Mouse (Mus musculus) urinary bladder, adult 2 months (tissue): ENCODE results near the gene Idh3a. TPM values are rescaled to one million over a fixed set of nuclear protein-coding genes. Genes with fewer than 3 reads are reported as not detected.
"Not testable (repeated sequence)": the region's sequence is repeated elsewhere in the genome, so short reads cannot be mapped to it uniquely, and the experiment has no call there.

Source experiments
- DNase-seq: peaks from one replicate; pipeline ENCODE4 v3.0.0; 2022; ENCODE audit warnings: low spot score
- polyA plus RNA-seq: library from polyadenylated mRNA; depleted of rRNA; stranded (reverse); fragments of >200 nt; gene quantifications from 2 replicates; pipeline ENCODE4 v1.2.3, GENCODE M21; 2012; rRNA removed

The Idh3a gene
- polyA plus RNA-seq = 61.3 and 66.5 TPM in 2 replicates

DNA sequence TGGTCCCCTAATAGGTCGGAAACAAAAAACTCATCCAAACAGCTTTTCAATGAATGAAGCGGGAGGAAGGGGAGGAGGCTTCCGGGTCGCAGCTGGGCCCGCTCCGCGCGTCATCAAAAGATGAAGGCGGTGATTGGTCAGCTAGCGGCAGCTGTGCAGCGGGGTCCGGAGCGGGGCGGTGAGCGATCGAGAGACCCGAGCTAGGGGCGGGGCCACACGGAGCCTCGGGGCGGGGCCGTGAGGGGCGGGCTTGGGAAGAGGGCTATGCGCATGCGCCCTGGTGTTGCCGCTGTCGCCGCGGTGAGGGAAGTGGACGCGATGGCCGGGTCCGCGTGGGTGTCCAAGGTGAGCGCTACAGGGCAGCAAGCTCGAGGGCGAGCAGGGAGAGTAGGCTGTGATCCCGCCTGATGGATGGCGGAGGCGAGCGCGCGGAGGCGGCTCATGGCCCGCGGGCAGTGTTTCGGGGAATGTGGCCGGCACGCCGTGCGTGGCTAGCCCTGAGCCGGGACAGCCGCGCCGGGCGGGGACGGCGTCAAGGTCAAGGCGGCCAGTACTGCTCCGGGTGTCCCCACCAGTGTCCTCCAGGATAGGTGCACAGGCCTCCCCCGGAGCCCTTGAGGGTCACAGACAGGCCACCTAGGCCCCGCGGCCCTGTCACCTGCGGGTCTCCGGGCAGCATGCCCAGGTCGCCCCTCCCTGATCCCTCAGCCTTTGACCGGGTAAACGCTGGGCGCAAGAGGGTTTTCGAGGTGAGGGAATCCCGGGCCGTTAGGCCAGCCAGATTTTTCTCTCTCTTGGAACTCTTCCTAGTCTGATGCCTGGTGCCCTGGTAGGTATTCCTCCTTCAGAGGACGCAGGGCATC is at the start of gene Idh3a:
Idh3a (plus strand) TSS at position 136 of the 863 bp plus-strand sequence.
- DNase-seq = peak; percentile 95

DNA sequence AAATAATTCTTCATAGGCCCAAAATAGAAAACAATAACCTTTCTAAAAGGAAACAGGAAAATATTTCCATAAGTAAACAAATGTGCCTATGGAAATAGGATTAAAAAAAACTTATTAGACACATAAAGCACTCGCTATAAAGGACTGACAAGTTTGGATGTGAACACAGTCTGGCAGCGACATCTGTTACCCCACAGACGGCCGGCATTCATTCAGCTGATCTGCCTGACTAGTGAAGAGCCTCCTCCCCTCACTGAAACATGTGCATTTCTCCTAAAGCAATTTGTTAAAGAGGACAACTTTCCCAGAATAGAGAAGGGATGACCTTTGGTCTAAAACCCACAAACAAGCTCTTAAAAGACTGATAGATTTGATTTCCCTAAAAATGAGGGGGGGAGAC is 49.1 kb upstream of the Idh3a start:
- DNase-seq = no peak

DNA sequence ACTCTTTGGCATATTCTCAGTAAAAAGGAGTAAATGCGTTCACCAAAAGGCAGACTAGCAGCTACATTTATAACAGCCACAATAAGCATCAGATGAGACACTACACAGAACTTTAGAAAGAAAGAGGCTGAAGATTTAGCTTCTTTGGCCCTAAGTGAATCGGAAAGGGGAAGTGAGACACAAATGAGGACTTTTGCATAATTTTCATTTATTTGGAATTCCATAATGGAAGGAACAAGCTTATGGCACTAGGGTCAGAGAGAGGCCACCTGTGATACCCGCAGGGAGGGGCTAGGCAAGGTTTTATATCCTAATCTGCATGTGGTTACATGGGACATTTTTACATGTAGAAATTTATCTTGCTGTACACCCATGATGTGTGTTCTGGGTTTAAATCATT is 48.7 kb upstream of the Idh3a start:
- no peak for DNase-seq

DNA sequence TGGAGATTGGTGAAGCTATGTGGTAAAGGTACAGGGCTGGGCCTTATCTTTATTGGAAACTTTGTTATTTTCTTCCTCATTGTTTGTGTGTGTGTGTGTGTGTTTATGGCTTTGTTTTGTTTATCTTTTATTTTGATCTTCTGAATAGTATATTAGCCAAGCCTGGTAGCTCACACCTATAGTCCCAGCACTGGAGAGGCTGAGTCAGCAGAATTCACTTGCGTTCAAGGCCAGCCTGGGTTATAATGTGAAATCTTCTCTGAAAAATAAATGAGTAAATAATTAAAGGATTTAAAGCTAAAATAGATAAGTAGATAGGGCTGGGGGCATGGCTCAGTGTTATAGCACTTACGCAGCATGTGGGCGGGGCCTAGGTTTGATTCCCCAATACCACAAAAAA is 47.9 kb upstream of the Idh3a start:
- DNase-seq = no peak

DNA sequence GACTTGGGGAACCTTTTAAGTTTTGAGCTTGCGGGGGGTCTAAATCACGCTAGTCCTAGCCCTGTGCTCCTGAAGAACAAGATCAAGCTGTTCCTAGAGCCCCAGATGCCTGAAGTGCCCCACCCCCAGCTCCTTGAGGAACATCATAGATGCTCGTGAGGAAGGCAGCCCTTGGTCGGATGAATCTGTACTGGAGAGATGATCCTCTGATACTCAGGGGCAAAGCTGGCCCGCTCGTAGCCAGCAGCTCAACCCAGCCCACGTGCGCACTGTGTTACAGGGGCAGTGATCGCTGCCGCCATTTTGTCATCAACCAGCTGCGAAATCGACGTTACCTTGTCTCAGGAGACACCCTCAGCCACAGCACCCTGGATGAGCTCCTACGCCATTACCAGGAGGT is 47.5 kb upstream of the Idh3a start, which contains the start of gene Sh2d7:
Sh2d7 (plus strand) TSS at position 301 of the 400 bp plus-strand sequence.
- no peak for DNase-seq

DNA sequence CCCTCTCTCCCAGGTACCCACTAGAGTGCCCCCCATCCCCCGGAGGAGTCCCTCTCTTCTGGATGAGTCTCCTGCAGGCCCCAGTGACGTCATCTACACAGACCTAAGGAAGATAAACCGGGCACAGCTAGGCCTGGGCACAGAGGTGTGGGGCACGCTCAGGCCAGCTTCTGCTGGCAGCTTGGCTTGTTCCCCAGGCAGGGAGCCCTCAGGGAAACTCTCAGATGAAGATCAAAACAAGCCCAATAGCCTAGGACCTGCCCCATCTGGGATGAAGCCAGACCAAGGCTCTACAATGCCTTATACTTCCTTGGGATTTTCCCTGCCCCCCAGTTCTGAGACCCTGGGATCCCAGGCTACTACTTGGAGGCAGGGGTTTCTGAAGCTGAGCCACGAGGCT is 45.3 kb upstream of the Idh3a start:
- DNase-seq = no peak

DNA sequence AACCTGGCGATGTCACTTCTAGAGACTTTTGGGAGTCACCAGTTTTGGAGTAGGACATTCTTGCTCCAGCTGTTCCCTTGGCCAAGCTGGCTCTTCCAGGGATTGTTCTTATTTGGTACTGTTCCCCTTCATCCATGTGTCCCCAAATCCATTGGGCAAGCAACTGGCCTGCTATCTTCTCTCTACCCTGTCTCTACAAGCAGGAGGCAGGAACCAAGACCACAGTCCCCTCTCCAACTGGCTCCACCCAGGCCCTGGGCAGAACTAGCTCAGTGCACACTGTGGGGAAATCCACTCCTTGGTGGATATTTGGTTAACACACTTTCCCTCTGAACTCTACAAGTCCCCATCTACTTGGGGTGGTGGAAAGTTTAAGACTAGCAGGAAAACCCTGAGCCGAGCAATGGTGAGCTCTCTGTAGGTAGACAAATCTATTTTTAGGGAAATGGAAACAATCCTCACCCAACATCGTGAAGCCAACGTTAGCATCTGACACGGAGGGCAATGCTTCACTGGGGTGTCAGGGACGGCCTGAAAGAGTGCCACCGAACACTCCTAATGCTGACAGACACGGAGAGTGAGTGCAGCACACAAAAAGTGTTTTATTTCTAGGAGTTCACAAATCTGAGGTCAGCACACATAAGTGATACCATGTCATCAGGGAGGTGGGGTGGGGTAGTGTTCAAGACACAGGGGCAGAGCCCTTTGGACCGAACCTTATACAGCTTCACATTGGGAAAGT is 41.8 kb upstream of the Idh3a start:
- no peak for DNase-seq

DNA sequence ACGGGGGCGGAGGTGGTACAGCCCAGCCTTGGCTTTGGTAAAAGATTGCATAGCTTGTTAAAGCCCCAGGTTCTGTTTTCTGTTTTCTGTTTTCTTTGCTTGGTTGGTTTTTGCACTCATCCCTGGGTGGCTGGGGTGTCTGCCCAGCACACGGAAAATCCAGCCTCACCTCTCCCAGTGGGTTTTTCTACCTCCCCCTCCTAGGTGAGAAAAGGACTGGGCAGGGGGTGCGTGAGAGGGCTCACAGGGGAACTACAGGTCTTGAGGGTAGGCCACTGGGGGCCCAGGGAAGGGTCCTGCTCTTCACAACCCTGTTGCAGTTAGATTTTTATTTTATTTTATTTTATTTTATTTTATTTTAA is 41.2 kb upstream of the Idh3a start:
- DNase-seq = no peak

DNA sequence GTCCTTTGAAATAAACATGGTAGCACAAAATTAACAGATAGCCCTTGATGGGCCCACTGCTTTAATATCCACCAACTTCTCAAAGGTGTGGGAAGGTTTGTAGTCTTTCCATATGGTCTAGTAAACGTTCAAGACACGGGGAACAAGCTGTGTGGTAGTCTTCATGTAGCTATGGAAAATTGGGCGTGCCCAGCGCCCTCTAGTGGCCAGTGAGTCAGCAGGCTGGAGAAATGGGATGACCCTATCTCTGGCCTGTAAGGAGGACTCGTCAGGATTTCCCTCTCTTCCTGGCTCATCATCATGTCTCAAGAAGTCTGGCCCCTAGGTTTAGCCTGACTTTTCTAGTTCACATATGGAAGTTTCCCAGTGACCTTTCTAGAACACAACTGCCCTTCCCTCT is 38.6 kb upstream of the Idh3a start:
- no peak for DNase-seq

DNA sequence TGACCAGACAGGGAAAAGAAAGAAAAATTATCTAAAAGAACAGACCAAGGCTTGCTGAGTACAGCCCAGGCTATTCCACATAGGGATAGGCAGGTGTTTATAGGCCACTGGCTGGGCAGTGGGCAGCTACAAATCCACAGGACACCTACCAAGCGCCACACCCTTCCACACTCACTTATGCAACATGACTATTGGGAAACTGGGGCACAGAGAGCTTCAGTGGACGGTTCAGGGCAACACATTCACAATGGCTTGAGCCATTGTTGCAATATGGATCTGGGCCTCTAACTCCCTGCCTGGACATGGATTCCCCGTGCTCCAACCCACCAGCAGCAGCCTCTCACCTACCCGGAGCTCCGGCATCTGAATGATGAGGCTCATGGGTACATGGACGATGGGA is 36.7 kb upstream of the Idh3a start:
- DNase-seq = no peak

DNA sequence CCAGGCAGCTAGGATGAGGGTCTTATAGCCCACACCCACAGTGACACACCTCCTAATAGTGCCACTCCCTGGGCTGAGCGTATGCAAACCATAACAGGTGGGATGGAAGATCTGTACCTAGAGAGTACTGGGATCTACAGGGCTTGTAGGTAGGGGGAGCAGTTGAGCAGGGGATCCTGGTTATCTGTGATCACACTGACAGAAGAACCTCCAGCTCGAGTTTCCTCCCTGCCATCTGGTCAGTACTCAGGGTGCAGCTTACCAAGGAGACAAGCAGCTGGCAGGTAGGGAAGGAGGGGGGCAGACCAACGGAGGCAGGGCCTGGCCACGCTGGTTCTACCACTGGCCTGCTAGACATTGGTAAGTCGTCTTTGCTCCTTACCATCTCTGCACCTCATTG is 33.7 kb upstream of the Idh3a start:
- no peak for DNase-seq

DNA sequence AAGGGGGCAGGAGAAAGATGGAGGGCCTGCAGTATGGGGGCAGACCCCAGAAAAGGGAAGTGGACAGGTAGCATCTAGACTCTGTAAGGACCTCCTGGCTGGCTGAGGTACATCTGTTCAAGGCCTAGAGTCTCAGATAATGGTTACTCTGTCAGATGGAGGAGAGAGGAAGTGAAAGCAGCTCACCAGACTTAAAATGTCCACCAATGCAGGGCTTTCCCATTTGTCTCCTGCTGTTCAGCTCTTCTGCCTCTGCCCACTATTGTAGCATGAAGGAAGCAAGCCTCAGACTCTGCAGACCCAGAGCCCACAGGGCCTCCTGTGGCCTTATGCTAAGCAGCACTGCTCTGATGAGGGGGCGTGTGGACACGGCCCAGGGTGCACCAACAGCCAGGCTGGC is 31.1 kb upstream of the Idh3a start:
- no peak for DNase-seq

DNA sequence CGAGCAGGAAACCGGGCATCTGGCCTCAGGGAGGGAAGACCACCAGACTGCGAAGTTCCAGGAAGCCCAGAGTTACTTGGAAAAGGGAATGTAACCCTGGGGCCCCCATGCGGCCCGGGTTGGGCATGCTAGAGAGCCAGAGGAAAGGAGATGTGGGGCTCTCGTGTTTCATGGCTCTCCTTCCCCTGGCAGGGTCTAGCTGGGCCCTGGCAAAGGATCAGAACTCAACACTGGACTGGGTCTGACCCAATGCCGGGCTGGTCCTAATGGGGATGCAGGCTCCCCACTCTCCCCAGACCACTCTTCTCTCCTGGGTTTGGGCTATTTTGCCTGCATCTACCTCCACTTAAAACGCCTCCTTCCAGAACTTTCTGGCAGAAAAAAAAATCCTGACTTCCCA is 27.4 kb upstream of the Idh3a start:
- DNase-seq = no peak

DNA sequence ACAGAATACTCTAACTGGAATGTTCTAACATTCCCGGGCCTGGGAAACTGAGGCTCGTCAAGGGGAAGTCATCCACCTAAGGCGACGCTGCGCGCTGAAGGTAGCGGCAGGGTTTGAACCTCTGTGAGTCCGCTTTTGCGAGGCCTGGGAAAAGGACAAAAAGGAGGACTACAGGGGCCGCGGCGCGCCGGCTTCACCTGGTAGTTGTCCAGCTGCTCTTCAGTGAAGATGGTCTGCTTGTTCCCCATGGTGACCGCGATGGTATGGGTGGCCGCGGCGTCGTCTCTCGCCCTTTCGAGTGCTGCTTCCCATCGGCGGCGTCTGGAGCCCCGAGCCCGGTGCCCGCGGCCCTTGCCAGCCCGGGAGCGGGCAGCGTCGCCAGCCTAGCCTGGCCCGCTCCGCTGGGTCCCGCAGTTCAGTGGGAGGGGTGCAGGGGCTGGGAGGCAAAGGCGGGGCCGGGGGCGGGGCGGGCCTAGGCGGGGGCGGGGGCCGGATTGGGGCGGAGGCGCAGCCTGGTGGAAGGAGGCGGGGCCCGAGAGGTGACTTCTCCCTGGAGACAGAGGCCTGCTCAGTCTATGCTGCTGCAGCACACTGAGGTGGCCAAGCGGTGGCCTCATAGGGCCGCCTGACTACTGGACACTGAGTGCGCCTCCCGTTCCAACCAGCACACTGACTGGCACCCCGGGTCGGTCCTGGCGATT is 26.2 kb upstream of the Idh3a start, which contains the start of gene Cib2:
Cib2 (minus strand) TSS at position 448 of the 701 bp plus-strand sequence.
- DNase-seq = peak; percentile 58

DNA sequence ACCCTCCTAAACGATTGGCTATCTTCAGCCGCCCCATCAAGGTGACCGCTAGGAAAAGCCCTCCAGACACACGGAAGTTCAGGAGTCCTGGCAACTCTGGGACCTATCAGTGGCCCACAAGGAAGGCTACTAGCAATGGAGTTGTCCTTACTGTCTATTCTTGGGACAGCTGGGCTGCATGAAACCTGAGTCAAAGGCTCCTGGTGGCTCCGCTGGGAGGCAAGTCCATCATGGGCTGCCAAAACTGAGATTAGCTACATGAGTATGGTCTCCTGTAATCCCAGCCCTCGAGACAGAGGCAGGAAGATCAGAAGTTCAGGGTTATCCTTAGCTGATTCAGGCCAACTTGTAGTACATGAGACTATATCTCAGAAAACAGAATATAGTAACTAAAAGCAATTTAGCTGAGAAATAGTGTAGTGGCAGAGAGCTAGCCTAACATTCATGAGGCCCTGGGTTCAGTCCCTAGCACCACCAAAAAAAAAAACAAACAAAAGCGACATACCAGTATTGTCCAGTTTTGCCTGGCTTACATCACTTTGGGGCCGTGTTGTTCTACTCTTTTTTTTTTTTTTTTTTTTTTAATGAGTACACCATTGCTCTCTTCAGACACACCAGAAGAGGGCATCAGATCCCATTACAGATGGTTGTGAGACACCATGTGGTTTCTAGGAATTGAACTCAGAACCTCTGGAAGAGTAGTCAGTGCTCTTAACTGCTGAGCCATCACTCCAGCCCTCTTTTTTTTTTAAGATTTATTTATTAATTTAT is 25.1 kb upstream of the Idh3a start:
- no peak for DNase-seq

DNA sequence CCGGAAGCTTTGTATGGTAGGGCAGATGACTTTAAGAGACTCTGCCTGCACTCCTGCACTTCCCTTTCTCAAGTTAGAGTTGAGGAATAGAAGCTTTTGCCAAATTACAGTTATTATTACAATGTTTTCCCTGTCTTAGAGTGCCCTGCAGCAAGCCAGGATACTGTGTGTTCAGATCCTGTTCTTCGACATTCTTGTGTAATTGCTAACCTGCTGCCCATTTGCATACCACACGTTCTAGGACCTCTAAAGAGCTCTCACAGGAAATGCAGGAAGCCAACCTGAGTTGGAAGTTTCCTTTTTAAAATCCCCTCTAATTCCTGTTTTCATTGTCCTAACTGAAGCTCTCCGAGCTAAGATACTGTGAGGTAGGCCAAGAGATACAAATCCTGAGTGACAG is 19.2 kb upstream of the Idh3a start:
- DNase-seq = no peak

DNA sequence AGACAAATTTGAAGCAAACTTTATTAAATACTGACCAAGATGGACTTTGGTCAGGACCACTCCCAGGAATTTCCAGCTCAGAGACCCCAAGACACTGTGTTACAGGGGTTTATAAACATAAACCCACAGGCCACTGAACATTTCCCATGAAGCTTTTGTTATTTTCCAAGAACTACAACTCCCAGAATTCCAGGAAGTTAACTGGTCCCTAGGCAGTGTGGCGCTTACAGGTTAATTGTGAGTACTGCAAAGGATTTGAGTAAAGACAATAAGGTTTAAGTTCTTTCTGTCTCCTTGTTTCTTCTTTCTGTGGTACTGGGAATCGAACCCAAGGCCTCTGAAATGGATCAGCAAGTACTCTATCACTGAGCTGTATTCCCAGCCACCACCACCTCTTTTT is 17.4 kb upstream of the Idh3a start:
- DNase-seq = no peak

DNA sequence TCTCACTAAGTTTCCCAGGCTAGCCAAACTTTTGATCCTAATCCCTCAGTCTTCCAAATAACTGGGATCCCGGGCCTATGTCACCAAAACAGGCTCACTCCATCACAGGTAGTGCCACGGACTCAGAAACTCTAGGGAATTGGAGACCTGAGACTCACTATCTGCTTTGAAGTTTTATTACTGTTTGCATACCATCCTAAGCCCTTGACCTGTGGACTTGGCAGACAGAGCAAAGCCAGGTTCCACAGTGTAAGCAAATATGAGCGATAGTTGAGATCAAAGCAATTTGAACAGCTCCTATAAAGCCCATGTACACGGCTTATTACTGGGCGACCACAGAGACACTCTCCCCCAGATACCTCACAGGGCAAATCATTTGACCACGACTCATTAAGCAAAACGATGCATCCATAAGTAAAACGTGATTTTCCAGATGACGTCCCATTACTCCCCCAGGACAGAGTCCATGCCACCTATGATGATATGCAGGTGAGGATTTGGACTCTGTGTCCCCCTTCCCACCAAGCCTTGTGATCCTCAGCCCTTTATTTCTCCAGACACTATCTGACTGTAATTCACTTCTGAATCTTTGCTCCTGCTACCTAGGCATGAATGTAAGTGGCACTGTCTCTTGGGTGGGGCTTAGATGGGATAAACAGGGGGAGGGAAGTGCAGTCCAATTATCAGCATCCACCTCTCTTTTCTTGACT is 14.8 kb upstream of the Idh3a start:
- DNase-seq = no peak

DNA sequence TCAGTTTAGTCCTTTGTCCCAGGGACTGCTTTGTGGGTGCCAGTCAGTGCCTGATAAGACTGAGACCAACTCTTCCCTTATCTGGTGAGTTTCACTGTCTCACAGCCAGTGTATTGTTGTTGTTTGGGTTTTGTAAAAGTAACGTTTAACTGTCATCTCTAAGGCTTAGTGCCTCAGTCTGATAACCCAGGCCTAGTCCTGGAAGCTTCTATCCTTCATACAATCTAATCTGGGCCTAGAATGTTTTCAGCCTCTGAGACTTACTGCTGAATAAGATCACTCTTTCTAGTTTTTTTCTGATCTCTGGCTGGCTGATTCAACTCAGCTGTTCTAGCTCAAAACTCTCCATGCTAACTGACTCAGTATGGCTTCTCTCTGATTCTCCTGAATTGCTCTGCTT is 2.4 kb upstream of the Idh3a start:
- DNase-seq = no peak

DNA sequence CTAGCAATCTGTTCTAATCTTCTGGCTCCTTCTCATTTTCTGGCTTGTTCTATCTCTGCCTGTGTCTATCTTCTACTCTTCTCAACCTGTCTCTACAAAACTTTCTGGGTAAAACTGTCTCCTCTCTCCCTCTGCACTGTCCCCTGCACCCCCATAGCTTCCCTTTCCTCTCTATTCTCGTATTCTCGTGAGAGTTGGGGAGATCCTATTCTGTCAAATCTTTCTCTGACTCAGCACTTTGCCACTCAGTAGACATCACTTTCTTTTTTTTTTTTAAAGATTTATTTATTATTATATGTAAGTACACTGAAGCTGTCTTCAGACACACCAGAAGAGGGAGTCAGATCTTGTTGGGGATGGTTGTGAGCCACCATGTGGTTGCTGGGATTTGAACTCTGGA is 2.0 kb upstream of the Idh3a start:
- DNase-seq = not testable (repeated sequence)

DNA sequence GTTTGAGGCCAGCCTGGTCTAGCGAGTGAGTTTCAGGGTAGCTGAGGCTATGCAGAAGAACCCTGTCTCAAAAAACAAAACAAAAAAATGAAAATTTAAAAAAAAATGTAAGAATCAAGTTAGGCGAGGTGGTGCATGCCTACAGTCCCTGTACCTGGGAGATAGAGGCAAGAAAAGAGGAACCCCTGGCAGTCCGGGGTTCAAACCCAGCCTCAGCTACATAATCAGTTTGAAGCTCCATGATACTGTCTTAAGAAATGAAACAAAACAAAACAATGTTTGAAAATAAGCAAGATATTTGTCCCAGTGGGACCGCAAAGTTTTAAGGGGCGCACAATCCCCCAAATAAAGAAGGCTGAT is 315 bp upstream of the Idh3a start:
- no peak for DNase-seq
